Mouse (Mus musculus) heart, embryonic 12.5 days (tissue): ENCODE results near the gene Scgb2b18. TPM values are rescaled to one million over a fixed set of nuclear protein-coding genes. Genes with fewer than 3 reads are reported as not detected.
"Not testable (repeated sequence)": the region's sequence is repeated elsewhere in the genome, so short reads cannot be mapped to it uniquely, and the experiment has no call there.

Experiments used
- ATAC-seq: fragments of 200-750 bp; cut with Nextera tagmentation; 2 replicates; pipeline ENCODE4 v1.8.0; 2017; ENCODE audit warnings: moderate TSS enrichment, moderate library complexity; ENCODE audit not compliant: insufficient number of reproducible peaks, low FRiP score
- H3K27ac ChIP-seq: fragments of 300-500 bp; sonication (generic); 2 replicates; pipeline ENCODE4 v1.5.1; 2016; ENCODE audit warnings: mild to moderate bottlenecking, moderate library complexity; ENCODE audit not compliant: poor library complexity, severe bottlenecking
- H3K27me3 ChIP-seq: fragments of 300-500 bp; sonication (generic); replicated peaks from 2 replicates; pipeline ENCODE4 v1.6.1; 2016; ENCODE audit warnings: mild to moderate bottlenecking, moderate library complexity
- H3K36me3 ChIP-seq: fragments of 300-500 bp; sonication (generic); 2 replicates; pipeline ENCODE4 v1.6.1; 2016; ENCODE audit warnings: mild to moderate bottlenecking, moderate library complexity
- H3K4me1 ChIP-seq: fragments of 300-500 bp; sonication (generic); replicated peaks from 2 replicates; pipeline ENCODE4 v1.6.1; 2016; ENCODE audit warnings: mild to moderate bottlenecking
- H3K4me2 ChIP-seq: fragments of 300-500 bp; sonication (generic); 2 replicates; pipeline ENCODE4 v1.6.1; 2016; ENCODE audit warnings: mild to moderate bottlenecking, moderate library complexity
- H3K4me3 ChIP-seq: fragments of 300-500 bp; sonication (generic); 2 replicates; pipeline ENCODE4 v1.5.1; 2016; ENCODE audit warnings: mild to moderate bottlenecking
- H3K9ac ChIP-seq: fragments of 300-500 bp; sonication (generic); 2 replicates; pipeline ENCODE4 v1.6.1; 2016; ENCODE audit warnings: mild to moderate bottlenecking, moderate library complexity
- H3K9me3 ChIP-seq: fragments of 300-500 bp; sonication (generic); replicated peaks from 2 replicates; pipeline ENCODE4 v1.6.1; 2016; ENCODE audit warnings: mild to moderate bottlenecking, moderate library complexity
- WGBS: fragments of 180-500 bp; shearing (Covaris S2); methylation state at CpG from one replicate; pipeline ENCODE4 v1.1.7; 2016; 5-methylcytosine and 5-hydroxymethylcytosine counted together
- polyA plus RNA-seq: library from polyadenylated mRNA; unstranded; fragments of >200 nt; fragmentation: Nextera tagmentation; extraction: Ambion mirVana; gene quantifications from 2 replicates; pipeline ENCODE4 v1.2.1, GENCODE M21; 2016

Gene Scgb2b18
- polyA plus RNA-seq = not detected in 2 replicates

GRCm38 (mm10) chr7:33173764-33174163 is at the start of gene Scgb2b18:
TSS of gene Scgb2b18 (minus strand) at chr7:33173864.
- 64% methylated on average over 2 of the region's 2 CpGs for WGBS
- ATAC-seq = not testable (repeated sequence)

GRCm38 (mm10) chr7:33185268-33185667 is 11.6 kb upstream of the Scgb2b18 start, which contains the start of gene Scgb1b18:
TSS of gene Scgb1b18 (plus strand) at chr7:33185568.
- H3K36me3 ChIP-seq, ATAC-seq, H3K4me1 ChIP-seq, H3K9me3 ChIP-seq, H3K4me2 ChIP-seq, H3K27me3 ChIP-seq, H3K9ac ChIP-seq, H3K4me3 ChIP-seq, H3K27ac ChIP-seq: not testable (repeated sequence)
- no CpG with 5 or more reads among the region's 2 CpGs for WGBS

More at GRCm38 (mm10) chr7:33173764-33174163, at the start of gene Scgb2b18:
- H3K4me3 ChIP-seq, H3K9me3 ChIP-seq, H3K27me3 ChIP-seq, H3K4me1 ChIP-seq, H3K4me2 ChIP-seq, H3K27ac ChIP-seq, H3K36me3 ChIP-seq, H3K9ac ChIP-seq: not testable (repeated sequence)

Other genes with a start within 250 kb of the Scgb2b18 start
- gene Scgb2b17, start 117.3 kb downstream of the Scgb2b18 start, polyA plus RNA-seq = not detected in 2 replicates
- gene Scgb1b17, start 110.4 kb downstream of the Scgb2b18 start, polyA plus RNA-seq = not detected in 2 replicates
- gene Scgb1b18, start 11.7 kb upstream of the Scgb2b18 start, polyA plus RNA-seq = not detected in 2 replicates
- not detected in 2 replicates for gene Scgb2b19, start 106.5 kb upstream of the Scgb2b18 start, polyA plus RNA-seq
- gene Scgb1b19, start 113.4 kb upstream of the Scgb2b18 start, polyA plus RNA-seq = not detected in 2 replicates
- not detected in 2 replicates for gene Scgb2b20, start 192.5 kb upstream of the Scgb2b18 start, polyA plus RNA-seq
- not detected in 2 replicates for gene Scgb1b20, start 199.4 kb upstream of the Scgb2b18 start, polyA plus RNA-seq